Mouse (Mus musculus): ENCODE results near the gene Upp1.

The Upp1 gene

DNA sequence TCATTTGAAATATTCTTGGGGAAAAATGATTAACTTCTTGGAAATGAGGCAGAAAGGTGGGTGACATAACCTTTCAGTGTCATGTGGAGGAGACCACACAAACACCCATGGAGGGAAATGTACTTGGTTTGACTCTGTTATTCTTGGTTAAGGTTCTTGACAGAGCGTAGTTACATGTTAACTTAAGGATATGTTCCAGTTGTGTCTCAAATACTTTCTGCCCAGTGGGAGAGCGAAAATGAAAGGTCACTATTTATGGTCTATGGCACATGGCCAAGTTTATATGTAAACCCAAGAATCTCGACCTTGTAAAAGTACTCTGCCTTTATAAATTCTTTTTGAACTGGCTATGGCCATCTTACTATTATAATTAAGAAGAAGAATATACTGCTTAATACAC is 42.0 kb downstream of the Upp1 start:
- no peak for DNase-seq (ENCODE audit: low spot score in 2 of 2)

GRCm38 (mm10) chr11:9167331-9167730 is 49.4 kb downstream of the Upp1 start:
- no peak for DNase-seq (ENCODE audit: low spot score in 2 of 2)

DNA sequence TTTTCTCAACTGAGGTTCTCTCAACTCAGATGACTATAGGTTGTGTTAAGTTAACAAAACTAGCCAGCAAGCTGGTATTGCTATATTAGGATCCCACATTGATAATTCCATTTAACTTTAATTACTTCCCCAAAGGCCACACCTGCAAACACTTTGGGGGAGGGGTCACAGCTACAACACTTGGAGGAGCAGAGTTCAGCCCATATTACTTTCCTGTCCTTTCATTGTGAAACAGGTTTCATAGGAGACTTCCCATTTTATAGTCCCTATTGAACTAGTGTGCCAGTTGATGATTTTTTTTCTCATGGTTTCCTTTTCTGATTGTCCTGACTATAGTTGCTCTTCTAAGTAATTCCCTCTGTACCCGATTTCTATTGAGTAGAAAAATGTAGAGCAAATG is 63.6 kb downstream of the Upp1 start:
- DNase-seq (ENCODE audit: low spot score in 2 of 2) = no peak
